Mouse (Mus musculus) skeletal muscle tissue, postnatal 0 days (tissue): ENCODE data around the gene Dnaaf3. TPM values are rescaled to one million over a fixed set of nuclear protein-coding genes. Genes with fewer than 3 reads are reported as not detected.

Experiments
- microRNA-seq, 2 experiments: library from miRNA; unstranded; fragments of <30 nt; microRNA quantifications; one replicate each; pipeline ENCODE4; 2016
- polyA plus RNA-seq: library from polyadenylated mRNA; unstranded; fragments of >200 nt; fragmentation: Nextera tagmentation; extraction: Ambion mirVana; gene quantifications from 2 replicates; pipeline ENCODE4 v1.2.1, GENCODE M21; 2015

Dnaaf3 gene
- polyA plus RNA-seq: 0.27 and 0.55 TPM in 2 replicates

GRCm38 (mm10) chr7:4532005-4532729, at the start of gene Dnaaf3:
Gene Dnaaf3 (minus strand): TSS chr7:4532453.

GRCm38 (mm10) chr7:4547221-4547641, 15.0 kb upstream of the Dnaaf3 start, which contains the start of gene Syt5:
Gene Syt5 (minus strand): TSS chr7:4547541.

GRCm38 (mm10) chr7:4524212-4524922, 7.9 kb downstream of the Dnaaf3 start, which contains the start of gene Tnni3:
Gene Tnni3 (minus strand): TSS chr7:4524229.

GRCm38 (mm10) chr7:4516332-4517050, 15.8 kb downstream of the Dnaaf3 start, which contains the start of gene Tnnt1:
Gene Tnnt1 (minus strand): TSS chr7:4516382.

GRCm38 (mm10) chr7:4501558-4502397, 30.5 kb downstream of the Dnaaf3 start, which contains the start of gene Ppp1r12c:
Gene Ppp1r12c (minus strand): TSS chr7:4501680.

Small RNAs within 50 kb of the gene (microRNA-seq; reads per million reads assigned to microRNA genes)
- 0 reads per million in 2 experiments for gene Gm23577

Other genes starting within 250 kb of the Dnaaf3 start
- not detected in 2 replicates for gene Ncr1, start 194.7 kb downstream of the Dnaaf3 start, polyA plus RNA-seq
- gene Gp6, start 134.7 kb downstream of the Dnaaf3 start, polyA plus RNA-seq: not detected in 2 replicates
- gene Rdh13, start 86.8 kb downstream of the Dnaaf3 start, polyA plus RNA-seq: 19.4 and 23.9 TPM in 2 replicates
- 0.76 and 5.7 TPM in 2 replicates for gene Eps8l1, start 71.8 kb downstream of the Dnaaf3 start, polyA plus RNA-seq
- gene Ppp1r12c, start 30.8 kb downstream of the Dnaaf3 start, polyA plus RNA-seq: 25.2 and 28.3 TPM in 2 replicates
- gene Tnnt1, start 16.1 kb downstream of the Dnaaf3 start, polyA plus RNA-seq: 884 and 1,161 TPM in 2 replicates
- gene Tnni3, start 8.2 kb downstream of the Dnaaf3 start, polyA plus RNA-seq: 3.2 and 3.4 TPM in 2 replicates
- gene Syt5, start 15.1 kb upstream of the Dnaaf3 start, polyA plus RNA-seq: 0.10 and 0.31 TPM in 2 replicates
- not detected in 2 replicates for gene Ptprh, start 71.6 kb upstream of the Dnaaf3 start, polyA plus RNA-seq
- gene Tmem86b, start 99.0 kb upstream of the Dnaaf3 start, polyA plus RNA-seq: 0.26 and 0.62 TPM in 2 replicates
- gene Ppp6r1, start 126.6 kb upstream of the Dnaaf3 start, polyA plus RNA-seq: 5.1 and 5.6 TPM in 2 replicates
- 41.2 and 49.2 TPM in 2 replicates for gene Hspbp1, start 152.6 kb upstream of the Dnaaf3 start, polyA plus RNA-seq
- gene Brsk1, start 158.2 kb upstream of the Dnaaf3 start, polyA plus RNA-seq: 0.23 and 0.39 TPM in 2 replicates
- 0.07 TPM in 1 of 2 replicates, not detected in the other for gene Tmem150b, start 192.8 kb upstream of the Dnaaf3 start, polyA plus RNA-seq
- 22.4 and 24.9 TPM in 2 replicates for gene Kmt5c, start 207.7 kb upstream of the Dnaaf3 start, polyA plus RNA-seq
- gene Cox6b2, start 220.6 kb upstream of the Dnaaf3 start, polyA plus RNA-seq: 18.6 and 22.1 TPM in 2 replicates
- not detected in 2 replicates for gene Fam71e2, start 238.8 kb upstream of the Dnaaf3 start, polyA plus RNA-seq